Mouse (Mus musculus) skeletal muscle tissue, postnatal 0 days (tissue): ENCODE data around the gene Sytl3. TPM values are rescaled to one million over a fixed set of nuclear protein-coding genes. Genes with fewer than 3 reads are reported as not detected.

Source experiments
- polyA plus RNA-seq: library from polyadenylated mRNA; unstranded; fragments of >200 nt; fragmentation: Nextera tagmentation; extraction: Ambion mirVana; gene quantifications from 2 replicates; pipeline ENCODE4 v1.2.1, GENCODE M21; 2015

Gene Sytl3
- polyA plus RNA-seq = 0.78 and 1.1 TPM in 2 replicates

DNA sequence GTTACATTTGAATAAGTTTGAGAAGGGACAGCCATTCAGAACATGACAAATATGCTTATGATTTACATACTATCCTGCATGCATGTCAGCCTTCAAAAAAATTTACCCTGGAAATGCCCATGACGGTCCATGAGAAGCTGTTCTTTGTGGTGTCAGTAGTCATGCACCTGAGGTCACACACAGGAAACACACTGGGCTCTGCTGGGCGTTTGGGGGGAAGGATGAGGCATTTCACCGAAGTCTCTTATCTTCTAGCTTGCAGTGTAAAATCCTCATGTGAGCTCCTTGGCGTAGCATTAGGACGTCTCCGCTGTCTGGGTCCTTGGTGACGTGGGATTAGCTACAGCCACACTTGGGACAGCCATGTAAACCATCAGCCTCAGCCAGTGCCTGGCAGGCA, at the start of gene Sytl3:
Gene Sytl3, plus strand, starts transcription at position 293 of the 400 bp plus-strand sequence.

DNA sequence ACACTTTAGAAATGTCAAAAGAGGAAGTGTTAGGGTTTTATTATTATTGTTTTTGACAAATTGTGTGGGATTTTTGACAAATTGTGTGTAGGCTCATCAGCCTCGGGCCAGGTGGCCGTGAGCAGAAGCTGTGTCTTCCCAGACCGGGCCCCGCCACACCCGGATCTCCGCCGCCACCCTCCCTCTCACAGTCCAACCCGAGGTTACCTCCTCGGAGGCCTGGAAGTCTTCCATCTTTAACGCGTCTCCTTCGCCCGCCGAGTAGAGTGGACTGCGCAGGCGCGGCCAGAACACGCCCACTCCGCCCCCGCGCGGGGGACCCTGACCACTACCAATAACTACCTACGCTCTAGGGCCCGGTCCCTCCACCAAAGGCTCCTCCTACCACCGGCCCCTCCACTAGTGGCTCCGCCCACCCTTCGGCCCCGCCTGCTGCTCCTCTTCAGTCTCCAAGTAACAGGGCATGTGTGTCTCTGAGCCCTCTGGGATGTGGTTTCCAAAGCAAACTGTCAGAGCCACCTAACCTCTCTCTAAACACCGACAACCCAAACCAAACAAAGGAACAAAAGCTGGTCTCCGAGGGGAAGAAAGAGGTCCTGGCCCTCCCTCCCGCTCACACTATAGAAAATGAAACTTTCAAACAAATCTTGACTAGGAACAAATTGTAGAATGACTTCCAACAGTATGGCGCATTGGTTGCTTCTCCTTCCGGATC, 3.2 kb upstream of the Sytl3 start, which contains the start of gene Dynlt1f:
Gene Dynlt1f, minus strand, starts transcription at position 334 of the 715 bp plus-strand sequence.

DNA sequence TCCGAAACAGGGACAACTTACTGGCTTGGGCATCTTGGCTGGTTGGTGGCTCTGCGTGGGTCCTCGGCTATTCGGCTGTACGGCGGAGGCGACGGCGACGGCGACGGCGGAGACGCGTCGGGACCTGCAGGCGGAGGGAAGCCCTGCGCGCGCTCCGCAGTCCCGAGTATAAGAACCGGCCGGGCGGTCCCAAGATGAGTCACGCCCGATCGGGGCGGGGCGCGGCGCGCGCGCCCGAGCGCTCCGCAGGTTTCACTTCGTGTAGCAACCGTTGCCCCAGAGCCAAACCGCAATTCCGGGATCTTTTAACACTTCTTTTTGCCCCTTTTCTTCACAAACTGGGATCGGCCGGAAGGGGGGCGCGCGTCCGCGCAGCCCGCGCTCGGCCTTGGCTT, 123.7 kb downstream of the Sytl3 start, which contains the start of gene Ezr:
Gene Ezr, minus strand, starts transcription at position 174 of the 395 bp plus-strand sequence.

Other genes with a start within 250 kb of the Sytl3 start
- 475 and 506 TPM in 2 replicates for gene Dynlt1b, start 229.0 kb upstream of the Sytl3 start, polyA plus RNA-seq
- gene Dynlt1c, start 57.4 kb upstream of the Sytl3 start, polyA plus RNA-seq = 14.9 and 16.4 TPM in 2 replicates
- gene Dynlt1f, start 3.2 kb upstream of the Sytl3 start, polyA plus RNA-seq = 124 and 128 TPM in 2 replicates
- 7.9 and 13.1 TPM in 2 replicates for gene Ezr, start 123.7 kb downstream of the Sytl3 start, polyA plus RNA-seq